Mouse (Mus musculus) kidney, adult 2 months (tissue): Measurements from ENCODE around the gene Galnt17. TPM values are rescaled to one million over a fixed set of nuclear protein-coding genes. Genes with fewer than 3 reads are reported as not detected.
A peak's percentile ranks its signal among the peaks of the same experiment; 100 is the strongest.

ENCODE experiments used
- DNase-seq: peaks from one replicate; pipeline ENCODE4 v3.0.0; 2021
- H3K27ac ChIP-seq: fragments of 200-500 bp; 2 replicates; pipeline ENCODE4 v1.5.1; 2012; ENCODE audit warnings: low read depth, low read length, control low read depth, inconsistent platforms; ENCODE audit not compliant: insufficient read depth
- H3K27me3 ChIP-seq: fragments of 200-500 bp; replicated peaks from 2 replicates; pipeline ENCODE4 v1.6.1; 2012; ENCODE audit warnings: mild to moderate bottlenecking, moderate library complexity, low read length, inconsistent platforms; ENCODE audit not compliant: control insufficient read depth, insufficient read depth
- H3K36me3 ChIP-seq: fragments of 200-500 bp; 2 replicates; pipeline ENCODE4 v1.6.1; 2012; ENCODE audit warnings: mild to moderate bottlenecking, moderate library complexity, low read length, inconsistent platforms; ENCODE audit not compliant: control insufficient read depth, insufficient read depth
- H3K4me1 ChIP-seq: fragments of 200-500 bp; 2 replicates; pipeline ENCODE4 v1.6.1; 2011; ENCODE audit warnings: low read length; ENCODE audit not compliant: control insufficient read depth, insufficient read depth
- H3K4me3 ChIP-seq: fragments of 200-500 bp; 2 replicates; pipeline ENCODE4 v1.5.1; 2011; ENCODE audit warnings: mild to moderate bottlenecking, low read depth, low read length, control low read depth; ENCODE audit not compliant: insufficient read depth
- CTCF ChIP-seq: fragments of 200-500 bp; conservative IDR thresholded peaks from 2 replicates; pipeline ENCODE4 v1.5.1; 2011; ENCODE audit warnings: low read depth, mild to moderate bottlenecking, control low read depth, low read length, moderate library complexity, mixed read lengths; ENCODE audit not compliant: insufficient read depth, insufficient read length
- POLR2A ChIP-seq: fragments of 200-500 bp; IDR thresholded peaks from one replicate; pipeline ENCODE4 v1.6.1; 2011; ENCODE audit warnings: low read depth, low read length, control low read depth
- WGBS: fragments of 180-500 bp; shearing (Covaris S2); methylation state at CpG from one replicate; pipeline ENCODE4 v1.1.7; 2018; 5-methylcytosine and 5-hydroxymethylcytosine counted together
- polyA plus RNA-seq: library from polyadenylated mRNA; depleted of rRNA; stranded (reverse); fragments of >200 nt; gene quantifications from 2 replicates; pipeline ENCODE4 v1.2.3, GENCODE M21; 2012

Galnt17 gene
- polyA plus RNA-seq, 1 experiment = 0.50 TPM

- DNase-seq = no peak
- no peak overlapping the region for H3K27ac ChIP-seq
- WGBS = 93% methylated on average over 6 of the region's 6 CpGs
- H3K36me3 ChIP-seq = no peaks in the 10 kb centered on the region
- no peak overlapping the region for H3K4me3 ChIP-seq
- H3K27me3 ChIP-seq = no peaks in the 10 kb centered on the region
- H3K4me1 ChIP-seq = no peaks in the 10 kb centered on the region
- no peak for TF ChIP-seq CTCF
- TF ChIP-seq POLR2A = no peak
Observed at GRCm38 (mm10) chr5:131246591-131246990, 61.7 kb downstream of the Galnt17 start.

- H3K27ac ChIP-seq = no peak overlapping the region
- H3K4me1 ChIP-seq = no peaks in the 10 kb centered on the region
- H3K4me3 ChIP-seq = no peak overlapping the region
- no peaks in the 10 kb centered on the region for H3K27me3 ChIP-seq
- WGBS = 40% methylated on average over 4 of the region's 4 CpGs
- no peak for DNase-seq
- TF ChIP-seq CTCF = no peak
- no peaks in the 10 kb centered on the region for H3K36me3 ChIP-seq
Observed at GRCm38 (mm10) chr5:131241689-131242088, 66.6 kb downstream of the Galnt17 start.

GRCm38 (mm10) chr5:131239813-131240212 lies 68.5 kb downstream of the Galnt17 start:
- H3K27ac ChIP-seq = no peak overlapping the region
- H3K36me3 ChIP-seq = no peaks in the 10 kb centered on the region
- H3K4me3 ChIP-seq = no peak overlapping the region
- H3K27me3 ChIP-seq = no peaks in the 10 kb centered on the region
- H3K4me1 ChIP-seq = no peaks in the 10 kb centered on the region
- DNase-seq = no peak
- TF ChIP-seq POLR2A (no peak), CTCF (no peak)
- 97% methylated on average over 3 of the region's 3 CpGs for WGBS

DNA sequence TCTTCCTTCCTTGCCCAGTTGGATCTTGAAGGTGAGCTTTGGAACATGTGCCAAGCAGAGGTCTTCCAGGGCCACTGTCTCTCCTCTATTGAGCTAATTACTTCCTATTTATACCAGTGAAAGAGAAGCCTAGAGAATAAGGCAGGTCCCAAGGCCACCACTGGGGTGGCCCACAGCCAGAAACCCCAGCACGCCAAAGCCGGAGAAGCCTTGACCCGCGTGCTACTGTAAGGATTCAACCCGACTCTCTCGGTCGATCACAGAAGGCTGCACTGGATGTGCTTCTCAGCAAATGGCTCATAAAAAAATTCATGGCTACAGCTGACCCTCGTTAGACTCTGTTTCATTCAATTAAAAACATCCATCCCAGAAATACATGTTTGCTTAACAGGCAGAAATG lies 71.4 kb downstream of the Galnt17 start:
- Histone ChIP-seq H3K27me3 (no peaks in the 10 kb centered on the region), H3K36me3 (no peaks in the 10 kb centered on the region), H3K27ac (no peak overlapping the region), H3K4me3 (no peak overlapping the region), H3K4me1 (no peaks in the 10 kb centered on the region)
- DNase-seq = peak; percentile 20
- 64% methylated on average over 8 of the region's 8 CpGs for WGBS
- no peak for TF ChIP-seq CTCF
- no peak for TF ChIP-seq POLR2A

- no peaks in the 10 kb centered on the region for H3K27me3 ChIP-seq
- H3K36me3 ChIP-seq = no peaks in the 10 kb centered on the region
- WGBS = 72% methylated on average over 8 of the region's 8 CpGs
- no peak overlapping the region for H3K27ac ChIP-seq
- TF ChIP-seq CTCF (no peak), POLR2A (no peak)
- DNase-seq = peak; percentile 8
- no peaks in the 10 kb centered on the region for H3K4me1 ChIP-seq
- H3K4me3 ChIP-seq = no peak overlapping the region
Observed at GRCm38 (mm10) chr5:131233828-131234227, 74.5 kb downstream of the Galnt17 start.

DNA sequence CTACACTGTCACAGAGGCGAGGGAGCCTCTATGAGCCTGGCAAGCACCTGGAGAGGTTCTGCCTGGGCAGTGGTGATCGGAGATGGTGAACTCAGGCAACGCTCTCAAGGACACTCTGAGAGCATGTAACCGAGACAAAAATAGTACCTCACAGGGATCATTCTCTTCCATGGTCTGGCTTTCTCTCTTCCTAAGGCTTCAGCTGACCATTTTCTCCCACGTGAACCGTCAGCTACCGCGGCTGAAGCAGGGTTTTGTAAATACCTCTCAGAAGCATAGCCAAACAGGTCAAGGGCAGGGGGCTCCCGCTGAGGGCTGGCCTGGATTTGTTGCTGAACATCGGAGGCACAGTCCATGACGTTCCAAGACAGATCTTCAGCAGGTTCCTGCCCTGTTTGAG lies 77.2 kb downstream of the Galnt17 start:
- Histone ChIP-seq H3K27ac (no peak overlapping the region), H3K27me3 (no peaks in the 10 kb centered on the region), H3K36me3 (no peaks in the 10 kb centered on the region), H3K4me3 (no peak overlapping the region), H3K4me1 (no peaks in the 10 kb centered on the region)
- WGBS = 71% methylated on average over 11 of the region's 11 CpGs
- no peak for DNase-seq
- TF ChIP-seq POLR2A = no peak
- TF ChIP-seq CTCF = no peak

DNA sequence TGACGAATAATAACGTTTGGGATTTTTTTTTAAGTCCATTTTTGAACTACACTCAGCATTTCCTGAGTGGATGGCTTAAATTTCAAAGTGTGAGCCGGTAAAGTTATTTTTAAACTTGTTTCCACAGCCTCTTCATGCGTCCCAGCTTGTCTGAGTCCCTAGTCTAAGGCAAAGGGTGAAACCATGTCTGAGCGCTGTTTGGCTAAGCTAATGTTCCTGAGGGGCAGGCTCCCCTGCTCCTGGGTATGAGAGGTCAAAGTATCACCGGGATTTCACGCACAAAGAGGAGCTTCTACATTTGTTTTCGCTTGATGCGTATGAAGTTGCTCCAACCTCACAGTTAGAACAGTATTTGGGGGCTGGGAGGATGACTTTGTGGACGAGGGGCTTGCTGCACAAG lies 78.6 kb downstream of the Galnt17 start:
- Histone ChIP-seq H3K4me3 (no peak overlapping the region), H3K36me3 (no peaks in the 10 kb centered on the region), H3K4me1 (no peaks in the 10 kb centered on the region), H3K27ac (no peak overlapping the region), H3K27me3 (no peaks in the 10 kb centered on the region)
- WGBS = 51% methylated on average over 10 of the region's 10 CpGs
- no peak for DNase-seq
- TF ChIP-seq POLR2A (no peak), CTCF (no peak)

- DNase-seq = no peak
- 64% methylated on average over 1 of the region's 1 CpGs for WGBS
- no peak overlapping the region for H3K27ac ChIP-seq
- no peak overlapping the region for H3K4me3 ChIP-seq
- no peak for TF ChIP-seq POLR2A
- TF ChIP-seq CTCF = no peak
- no peaks in the 10 kb centered on the region for H3K4me1 ChIP-seq
- H3K27me3 ChIP-seq = no peaks in the 10 kb centered on the region
- no peaks in the 10 kb centered on the region for H3K36me3 ChIP-seq
Observed at GRCm38 (mm10) chr5:131223416-131223815, 84.9 kb downstream of the Galnt17 start.
